Mouse (Mus musculus): ENCODE data around the gene Pafah1b3.

DNA sequence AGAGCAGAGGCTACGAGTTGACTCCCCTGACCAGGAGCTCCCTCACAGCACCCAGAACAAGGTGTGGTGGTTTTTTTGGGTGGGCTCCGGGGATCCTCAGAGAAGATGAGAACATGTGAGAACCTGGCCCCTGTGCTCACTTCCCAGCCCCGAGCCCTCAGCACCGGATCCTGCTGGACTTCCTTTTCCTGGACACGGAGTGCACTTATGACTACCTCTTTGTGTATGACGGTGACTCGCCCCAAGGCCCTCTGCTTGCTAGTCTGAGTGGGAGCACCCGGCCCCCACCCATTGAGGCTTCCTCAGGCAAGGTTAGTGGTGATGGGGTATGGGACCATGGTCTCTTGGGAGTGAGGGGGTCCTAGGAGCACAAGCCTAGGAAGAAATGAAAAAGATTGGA lies 28.4 kb upstream of the Pafah1b3 start:
- TF ChIP-seq CTCF (IDR thresholded peaks at IDR 0.05; ENCODE audit: extremely low read depth, insufficient read length, insufficient replicate concordance, low read depth, low read length) (no peak), POLR2A (IDR thresholded peaks at IDR 0.05; ENCODE audit: low read depth, low read length) (no peak)

Measured in small intestine, adult 2 months (tissue).